30 mouse cellular contexts compared by ENCODE assay signal in genomic region chr10:125667906-125668305, GRCm38 (mm10).
A peak's percentile ranks its signal among the peaks of the same experiment; 100 is the strongest.
DNase-seq lines count a peak whose midpoint lies in the region; ATAC-seq and TF ChIP-seq lines count a peak whose summit lies in the region.
"Had no signal": no experiment of that assay in that cellular context is flagged by ENCODE, and none has a peak within 500 bp of the region (broad histone marks: within the 10 kb centered on the region; RNA-seq: fewer than 3 reads in every experiment).

No protein-coding gene starts in this region.

- ATAC-seq in forebrain, postnatal 0 days: no peak
- no peak for ATAC-seq in forebrain, embryonic 11.5 days (replicated peaks; ENCODE audit: low FRiP score)
- no peak for ATAC-seq in Patski
- ATAC-seq: CD4-positive, CD25-positive, alpha-beta regulatory T cell, adult 4 months; hindbrain, embryonic 16.5 days; intestine, embryonic 16.5 days; midbrain, embryonic 15.5 days had no signal

- no peak overlapping the region for H3K4me3 ChIP-seq in forebrain, postnatal 0 days (ENCODE audit: low read depth, low read length)
- H3K4me3 ChIP-seq in forebrain, embryonic 11.5 days (ENCODE audit: low read depth, low read length): no peak overlapping the region
- no peak overlapping the region for H3K4me3 ChIP-seq in left cerebral cortex, adult 2 months
- H3K4me3 ChIP-seq: erythroblast, embryonic 14.5 days; forebrain, embryonic 12.5 days; hindbrain, embryonic 10.5 days; lung, embryonic 15.5 days; megakaryocyte, embryonic 14.5 days; midbrain, embryonic 15.5 days; stomach, embryonic 15.5 days had no signal

- no peaks in the 10 kb centered on the region for H3K27me3 ChIP-seq in forebrain, postnatal 0 days (ENCODE audit: insufficient read depth, low read length)
- H3K27me3 ChIP-seq in forebrain, embryonic 11.5 days (ENCODE audit: control insufficient read depth, insufficient read depth, low read length): no peaks in the 10 kb centered on the region
- peaks cover 6% of the 10 kb centered on the region for H3K27me3 ChIP-seq in Patski
- H3K27me3 ChIP-seq: forebrain, embryonic 12.5 days; lung, embryonic 15.5 days; megakaryocyte, embryonic 14.5 days; midbrain, embryonic 15.5 days; stomach, embryonic 15.5 days had no signal

- 91% methylated on average over 4 of the region's 4 CpGs for WGBS in forebrain, postnatal 0 days
- 93% methylated on average over 4 of the region's 4 CpGs for WGBS in forebrain, embryonic 11.5 days

- no peaks in the 10 kb centered on the region for H3K4me1 ChIP-seq in forebrain, postnatal 0 days (ENCODE audit: insufficient read depth)
- no peaks in the 10 kb centered on the region for H3K4me1 ChIP-seq in forebrain, embryonic 11.5 days (replicated peaks; ENCODE audit: control insufficient read depth, insufficient read depth, low read length)
- H3K4me1 ChIP-seq: forebrain, embryonic 12.5 days; hindbrain, embryonic 10.5 days; lung, embryonic 15.5 days; megakaryocyte, embryonic 14.5 days; midbrain, embryonic 15.5 days; stomach, embryonic 15.5 days had no signal

- no peak overlapping the region for H3K27ac ChIP-seq in forebrain, postnatal 0 days (ENCODE audit: low read depth, low read length)
- H3K27ac ChIP-seq in forebrain, embryonic 11.5 days (ENCODE audit: low read depth, low read length): no peak overlapping the region
- H3K27ac ChIP-seq in left cerebral cortex, adult 2 months: no peak overlapping the region
- H3K27ac ChIP-seq: forebrain, embryonic 12.5 days; hindbrain, embryonic 10.5 days; liver, embryonic 14.5 days; lung, embryonic 15.5 days; midbrain, embryonic 15.5 days; stomach, embryonic 15.5 days had no signal

- TF ChIP-seq CTCF in forebrain, postnatal 0 days (IDR thresholded peaks at IDR 0.05; ENCODE audit: low read depth): peak; percentile 33
- peak; percentile 5; the same call in 1 of the 2 replicates for TF ChIP-seq CTCF in left cerebral cortex, adult 2 months (IDR thresholded peaks at IDR 0.05)
- TF ChIP-seq CTCF in Patski (IDR thresholded peaks at IDR 0.05): peak; percentile 12

- DNase-seq in forebrain, postnatal 0 days: no peak
- no peak for DNase-seq in forebrain, embryonic 11.5 days (ENCODE audit: low spot score)
- no peak for DNase-seq in left cerebral cortex, adult 2 months (ENCODE audit: extremely low spot score in 1 of 2, low spot score in 2 of 2)
- DNase-seq in left cerebral cortex, postnatal 25 days (ENCODE audit: low spot score in 2 of 2): no peak
- DNase-seq in ES-CJ7 (ENCODE audit: low read depth, low spot score) (peak; percentile 62), Patski (ENCODE audit: low read depth, low spot score) (no peak)
- no peak for DNase-seq in thymus, postnatal 4 days
- DNase-seq: adrenal gland, postnatal 14 days; cerebellum, adult 18-20 months; cerebellum, postnatal 14 days; gastrocnemius, postnatal 10 days; heart, postnatal 14 days; kidney, adult 9 months; kidney, postnatal 14 days; layer of hippocampus, postnatal 36 days; liver; lung, postnatal 4 days; right cerebral cortex, postnatal 25 days; thymus, postnatal 14 days had no signal

- no peaks in the 10 kb centered on the region for H3K9me3 ChIP-seq in forebrain, postnatal 0 days (ENCODE audit: low read length)
- no peaks in the 10 kb centered on the region for H3K9me3 ChIP-seq in forebrain, embryonic 11.5 days (ENCODE audit: control insufficient read depth, low read length)
- H3K9me3 ChIP-seq: forebrain, embryonic 12.5 days; hindbrain, embryonic 10.5 days; lung, embryonic 15.5 days; midbrain, embryonic 15.5 days; stomach, embryonic 15.5 days had no signal

- in situ Hi-C loops in Patski (cut with MboI; ENCODE audit: low pct_unique_long_range_greater_than_20kb): no loop called here

- CTCF ChIA-PET in Patski (lab: Charles Lee): interaction anchor here (1.0 kb wide), 1 partner anchor 8 kb away, joined by 3 read pairs; no protein-coding TSS in a partner anchor

- H3K36me3 ChIP-seq in forebrain, postnatal 0 days (ENCODE audit: insufficient read depth): no peaks in the 10 kb centered on the region
- no peaks in the 10 kb centered on the region for H3K36me3 ChIP-seq in forebrain, embryonic 11.5 days (ENCODE audit: control insufficient read depth, insufficient read depth, low read length)
- H3K36me3 ChIP-seq: forebrain, embryonic 12.5 days; hindbrain, embryonic 10.5 days; lung, embryonic 15.5 days; midbrain, embryonic 15.5 days; stomach, embryonic 15.5 days had no signal

- POLR2A ChIA-PET in Patski (lab: Charles Lee): no interaction called here

- H3K4me2 ChIP-seq in forebrain, postnatal 0 days (ENCODE audit: low read depth): no peak overlapping the region
- no peak overlapping the region for H3K4me2 ChIP-seq in forebrain, embryonic 11.5 days (ENCODE audit: low read depth, low read length, severe bottlenecking)
- H3K4me2 ChIP-seq: forebrain, embryonic 12.5 days; lung, embryonic 15.5 days; midbrain, embryonic 15.5 days; stomach, embryonic 15.5 days had no signal

- intact Hi-C loops in left cerebral cortex, adult 2 months (cut with DNase I): no loop called here
- intact Hi-C loops in left cerebral cortex, postnatal 25 days (cut with DNase I): no loop called here

- H3K9ac ChIP-seq in forebrain, postnatal 0 days: no peak overlapping the region
- H3K9ac ChIP-seq in forebrain, embryonic 11.5 days (ENCODE audit: low read length): no peak overlapping the region
- H3K9ac ChIP-seq: forebrain, embryonic 12.5 days; liver, embryonic 14.5 days; lung, embryonic 15.5 days; midbrain, embryonic 15.5 days; stomach, embryonic 15.5 days had no signal
